Mouse (Mus musculus): ENCODE measurements around the gene Cd300e.

GRCm38 (mm10) chr11:115075859-115076258 lies 13.9 kb upstream of the Cd300e start:
- TF ChIP-seq EP300 (IDR thresholded peaks at IDR 0.05; ENCODE audit: low read depth) (no peak), CTCF (IDR thresholded peaks at IDR 0.05; ENCODE audit: low read depth) (no peak)

All from liver, postnatal 0 days (tissue).